Mouse (Mus musculus) CD4-positive, CD25-positive, alpha-beta regulatory T cell (primary cell): ENCODE measurements around the gene Ikzf2. TPM values are rescaled to one million over a fixed set of nuclear protein-coding genes. Genes with fewer than 3 reads are reported as not detected.

Experiments used
- polyA plus RNA-seq: library from polyadenylated mRNA; unstranded; fragments of 100-300 nt; shearing (Covaris generic); gene quantifications from one replicate; pipeline ENCODE4 v1.2.1, GENCODE M21; 2017

The Ikzf2 gene
- 389 TPM for polyA plus RNA-seq

GRCm38 (mm10) chr1:69687076-69687991 lies at the start of gene Ikzf2:
Gene Ikzf2 (minus strand): TSS chr1:69687245.

Other genes with a start within 250 kb of the Ikzf2 start
- gene Spag16, start 139.7 kb upstream of the Ikzf2 start, polyA plus RNA-seq: 0.86 TPM